Mouse (Mus musculus) layer of hippocampus, adult 9-10 months (tissue): ENCODE data around the gene Vax1.

Experiments
- DNase-seq: peaks from one replicate; pipeline ENCODE4 v3.0.0; 2022; ENCODE audit warnings: low spot score

Vax1 gene

GRCm38 (mm10) chr19:59169936-59170765, at the start of gene Vax1:
Gene Vax1, minus strand, starts transcription at chr19:59170056.
- no peak for DNase-seq

GRCm38 (mm10) chr19:59218991-59219390, 49.1 kb upstream of the Vax1 start, which contains the start of gene Kcnk18:
Gene Kcnk18, plus strand, starts transcription at chr19:59219214.
- no peak for DNase-seq

GRCm38 (mm10) chr19:59216891-59217290, 47.0 kb upstream of the Vax1 start:
- DNase-seq = no peak

GRCm38 (mm10) chr19:59208986-59209385, 39.1 kb upstream of the Vax1 start:
- DNase-seq = no peak

- DNase-seq = peak; percentile 72
Observed at GRCm38 (mm10) chr19:59208475-59208874, 38.6 kb upstream of the Vax1 start.

GRCm38 (mm10) chr19:59198161-59198560, 28.3 kb upstream of the Vax1 start:
- DNase-seq = peak; percentile 13

- DNase-seq = peak; percentile 15
Observed at GRCm38 (mm10) chr19:59196111-59196666, 26.3 kb upstream of the Vax1 start.

- no peak for DNase-seq
Observed at GRCm38 (mm10) chr19:59195181-59195770, 25.4 kb upstream of the Vax1 start.

- no peak for DNase-seq
Observed at GRCm38 (mm10) chr19:59193986-59194820, 24.3 kb upstream of the Vax1 start.

- no peak for DNase-seq
Observed at GRCm38 (mm10) chr19:59193456-59193855, 23.6 kb upstream of the Vax1 start.

GRCm38 (mm10) chr19:59192491-59192890, 22.6 kb upstream of the Vax1 start:
- DNase-seq = no peak

- no peak for DNase-seq
Observed at GRCm38 (mm10) chr19:59191123-59191505, 21.3 kb upstream of the Vax1 start.

- DNase-seq = no peak
Observed at GRCm38 (mm10) chr19:59190431-59191122, 20.7 kb upstream of the Vax1 start.

GRCm38 (mm10) chr19:59188981-59189380, 19.1 kb upstream of the Vax1 start:
- no peak for DNase-seq

- no peak for DNase-seq
Observed at GRCm38 (mm10) chr19:59184000-59184399, 14.1 kb upstream of the Vax1 start.

- DNase-seq = no peak
Observed at GRCm38 (mm10) chr19:59173341-59174015, 3.6 kb upstream of the Vax1 start.

GRCm38 (mm10) chr19:59172781-59173180, 2.9 kb upstream of the Vax1 start:
- DNase-seq = no peak

- no peak for DNase-seq
Observed at GRCm38 (mm10) chr19:59171871-59172245, 2.0 kb upstream of the Vax1 start.

GRCm38 (mm10) chr19:59171151-59171870, 1.5 kb upstream of the Vax1 start:
- DNase-seq = no peak

GRCm38 (mm10) chr19:59170766-59171095, 875 bp upstream of the Vax1 start:
- DNase-seq = no peak
